Mouse (Mus musculus) embryonic fibroblast, embryonic 13.5 days (primary cell): ENCODE measurements around the gene Sirt1.

Experiments
- CTCF ChIP-seq: IDR thresholded peaks from 2 replicates; pipeline ENCODE4 v1.5.1; 2011; ENCODE audit warnings: mild to moderate bottlenecking, control low read depth, low read length, moderate library complexity, borderline replicate concordance; ENCODE audit not compliant: insufficient read depth
- POLR2A ChIP-seq: IDR thresholded peaks from 2 replicates; pipeline ENCODE4 v1.6.1; 2011; ENCODE audit warnings: low read depth, mild to moderate bottlenecking, control low read depth, low read length, moderate library complexity

DNA sequence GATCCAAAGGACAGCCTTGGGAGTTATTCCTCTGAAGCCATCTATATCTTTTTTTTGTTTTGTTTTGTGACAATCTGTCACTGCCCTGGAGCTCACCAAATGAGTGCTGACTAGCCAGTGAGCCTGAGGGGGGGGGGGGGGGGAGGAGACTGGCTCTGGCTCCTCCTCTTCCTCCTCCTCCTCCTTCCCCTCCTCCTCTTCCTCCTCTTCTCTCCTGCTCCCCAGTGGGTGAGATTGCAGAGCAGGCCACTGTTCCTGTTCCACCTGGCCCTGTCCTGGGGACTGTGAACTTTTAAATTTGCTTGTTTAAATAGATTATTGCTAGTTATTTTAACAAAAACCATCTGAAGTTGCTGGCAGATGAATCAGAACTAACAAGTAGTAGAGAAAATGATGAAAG lies 109.1 kb downstream of the Sirt1 start:
- no peak for TF ChIP-seq CTCF
- no peak for TF ChIP-seq POLR2A
